Mouse (Mus musculus) cerebellum, adult 9-11 months (tissue): ENCODE data around the gene Tmem217.

Experiments used
- DNase-seq: peaks from one replicate; pipeline ENCODE4 v3.0.0; 2022

Tmem217 gene

GRCm38 (mm10) chr17:29485336-29486233, 66.6 kb downstream of the Tmem217 start:
- DNase-seq: no peak

GRCm38 (mm10) chr17:29484431-29484830, 67.8 kb downstream of the Tmem217 start:
- DNase-seq: no peak

- DNase-seq: no peak
Measured at GRCm38 (mm10) chr17:29483282-29483681, 68.9 kb downstream of the Tmem217 start.

- DNase-seq: no peak
Measured at GRCm38 (mm10) chr17:29482632-29483031, 69.6 kb downstream of the Tmem217 start.

GRCm38 (mm10) chr17:29480256-29480655, 71.9 kb downstream of the Tmem217 start:
- no peak for DNase-seq

- no peak for DNase-seq
Measured at GRCm38 (mm10) chr17:29478271-29478670, 73.9 kb downstream of the Tmem217 start.

GRCm38 (mm10) chr17:29477357-29477756, 74.8 kb downstream of the Tmem217 start:
- no peak for DNase-seq

GRCm38 (mm10) chr17:29476461-29476860, 75.7 kb downstream of the Tmem217 start:
- no peak for DNase-seq
